Mouse (Mus musculus) ES-E14 (cell line): Measurements from ENCODE around the gene Hspa1a.

ENCODE experiments used
- HCFC1 ChIP-seq: IDR thresholded peaks from 2 replicates; pipeline ENCODE4 v1.6.1; 2012; ENCODE audit warnings: low read length, inconsistent platforms, borderline replicate concordance; ENCODE audit not compliant: insufficient read depth
- MAFK ChIP-seq: IDR thresholded peaks from 2 replicates; pipeline ENCODE4 v1.6.1; 2014; ENCODE audit warnings: mild to moderate bottlenecking, low read depth, low read length, inconsistent platforms; ENCODE audit not compliant: insufficient read depth

- TF ChIP-seq HCFC1 (no peak), MAFK (no peak)
Measured at GRCm38 (mm10) chr17:34922939-34923338, 49.0 kb downstream of the Hspa1a start.
